Mouse (Mus musculus) erythroblast, adult 5-6 weeks (primary cell): ENCODE measurements around the gene Topors. TPM values are rescaled to one million over a fixed set of nuclear protein-coding genes. Genes with fewer than 3 reads are reported as not detected.

ENCODE experiments used
- ATAC-seq: replicated peaks from 2 replicates; pipeline ENCODE4 v1.8.0; 2016; ENCODE audit warnings: moderate number of reproducible peaks, mild to moderate bottlenecking, moderate TSS enrichment, inconsistent platforms; ENCODE audit not compliant: poor library complexity, low FRiP score, severe bottlenecking
- total RNA-seq, 2 experiments: library from RNA; stranded (forward) in 1 of 2; stranded (reverse) in 1 of 2; fragments of 150-400 nt in 1 of 2; fragments of 200-764, 138-1000 nt in 1 of 2; gene quantifications; 2 replicates each; pipeline versions ENCODE4 v1.2.3 to v1.2.4; 2015 to 2017; ENCODE audit warnings: low replicate concordance in 2 of 2

Topors gene
- total RNA-seq, 2 experiments from 2014 or later: 11.0 to 12.3 TPM

GRCm38 (mm10) chr4:40220437-40220836 lies 49.2 kb downstream of the Topors start:
- no peak for ATAC-seq

DNA sequence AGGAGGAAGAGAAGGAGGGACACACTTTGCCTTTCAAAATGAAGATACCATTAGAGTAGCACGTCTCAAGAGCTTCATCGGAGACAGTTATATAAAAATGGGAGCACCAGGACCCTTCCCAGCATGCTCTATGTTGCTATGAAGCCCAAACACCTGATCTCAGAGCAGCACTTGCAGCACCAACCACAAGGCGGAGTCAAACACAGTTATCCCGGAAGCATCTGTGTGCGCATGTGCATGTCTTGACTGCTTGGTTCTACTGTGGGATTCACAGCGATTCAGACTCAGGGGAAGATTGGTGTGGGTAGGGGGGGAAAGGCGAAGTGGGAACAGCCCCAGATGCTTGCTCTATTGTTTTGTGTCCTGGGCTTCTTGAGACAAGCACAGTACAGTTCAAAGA lies 51.3 kb downstream of the Topors start:
- ATAC-seq: peak; percentile 70

- no peak for ATAC-seq
These were observed 51.7 kb downstream of the Topors start for GRCm38 (mm10) chr4:40217910-40218309.

- no peak for ATAC-seq
These were observed 57.5 kb downstream of the Topors start for GRCm38 (mm10) chr4:40212177-40212576.

Other genes starting within 250 kb of the Topors start
- 6.7 and 8.6 TPM in 2 replicates for gene Aco1, start 126.8 kb downstream of the Topors start, total RNA-seq (2015; ENCODE audit: low replicate concordance)
- 3.9 and 6.7 TPM in 2 replicates for gene Aco1, start 126.8 kb downstream of the Topors start, total RNA-seq (2017; ENCODE audit: low replicate concordance)
- gene Ddx58, start 30.0 kb downstream of the Topors start, total RNA-seq (2015; ENCODE audit: low replicate concordance): 13.8 and 18.6 TPM in 2 replicates
- 7.4 and 10.6 TPM in 2 replicates for gene Ddx58, start 30.0 kb downstream of the Topors start, total RNA-seq (2017; ENCODE audit: low replicate concordance)
- 2.5 TPM in 1 of 2 replicates, not detected in the other for gene Smim27, start 271 bp downstream of the Topors start, total RNA-seq (2015; ENCODE audit: low replicate concordance)
- gene Smim27, start 271 bp downstream of the Topors start, total RNA-seq (2017; ENCODE audit: low replicate concordance): 4.2 and 4.4 TPM in 2 replicates
- 24.5 and 32.1 TPM in 2 replicates for gene Ndufb6, start 9.6 kb upstream of the Topors start, total RNA-seq (2015; ENCODE audit: low replicate concordance)
- 5.6 and 31.8 TPM in 2 replicates for gene Ndufb6, start 9.6 kb upstream of the Topors start, total RNA-seq (2017; ENCODE audit: low replicate concordance)
- gene Tmem215, start 202.3 kb upstream of the Topors start, total RNA-seq (2015; ENCODE audit: low replicate concordance): not detected in 2 replicates
- not detected in 2 replicates for gene Tmem215, start 202.3 kb upstream of the Topors start, total RNA-seq (2017; ENCODE audit: low replicate concordance)